Mouse (Mus musculus) kidney, embryonic 14.5 days (tissue): ENCODE results near the gene Limch1. TPM values are rescaled to one million over a fixed set of nuclear protein-coding genes. Genes with fewer than 3 reads are reported as not detected.
A peak's percentile ranks its signal among the peaks of the same experiment; 100 is the strongest.

ENCODE experiments used
- ATAC-seq: fragments of 200-750 bp; cut with Nextera tagmentation; 2 replicates; pipeline ENCODE4 v1.8.0; 2017; ENCODE audit warnings: moderate number of reproducible peaks, mild to moderate bottlenecking, moderate TSS enrichment, moderate library complexity; ENCODE audit not compliant: low FRiP score, low TSS enrichment
- H3K27ac ChIP-seq: fragments of 300-500 bp; sonication (generic); 2 replicates; pipeline ENCODE4 v1.5.1; 2014; ENCODE audit warnings: low read depth, mild to moderate bottlenecking, low read length, moderate library complexity, mixed read lengths
- H3K27me3 ChIP-seq: fragments of 300-500 bp; sonication (generic); 2 replicates; pipeline ENCODE4 v1.6.1; 2014; ENCODE audit warnings: mild to moderate bottlenecking, low read length; ENCODE audit not compliant: control insufficient read depth, insufficient read depth
- H3K36me3 ChIP-seq: fragments of 300-500 bp; sonication (generic); 2 replicates; pipeline ENCODE4 v1.6.1; 2014; ENCODE audit warnings: low read length, mixed read lengths; ENCODE audit not compliant: control insufficient read depth, insufficient read depth
- H3K4me1 ChIP-seq: fragments of 300-500 bp; sonication (generic); 2 replicates; pipeline ENCODE4 v1.6.1; 2014; ENCODE audit warnings: low read length, mixed read lengths; ENCODE audit not compliant: control insufficient read depth, insufficient read depth
- H3K4me2 ChIP-seq: fragments of 300-500 bp; sonication (generic); replicated peaks from 2 replicates; pipeline ENCODE4 v1.6.1; 2014; ENCODE audit warnings: low read depth, mild to moderate bottlenecking, low read length
- H3K4me3 ChIP-seq: fragments of 300-500 bp; sonication (generic); 2 replicates; pipeline ENCODE4 v1.5.1; 2014; ENCODE audit warnings: mild to moderate bottlenecking, low read length
- H3K9ac ChIP-seq: fragments of 300-500 bp; sonication (generic); 2 replicates; pipeline ENCODE4 v1.6.1; 2014; ENCODE audit warnings: low read depth, mild to moderate bottlenecking, low read length, moderate library complexity
- H3K9me3 ChIP-seq: fragments of 300-500 bp; sonication (generic); 2 replicates; pipeline ENCODE4 v1.6.1; 2016; ENCODE audit warnings: low read length; ENCODE audit not compliant: control insufficient read depth
- WGBS: fragments of 180-500 bp; shearing (Covaris S2); extraction: QIAGEN DNeasy Blood & Tissue Kit; methylation state at CpG from one replicate; pipeline ENCODE4 v1.1.7; 2014; 5-methylcytosine and 5-hydroxymethylcytosine counted together
- polyA plus RNA-seq: library from polyadenylated mRNA; unstranded; fragments of >200 nt; fragmentation: Nextera tagmentation; extraction: Ambion mirVana; gene quantifications from 2 replicates; pipeline ENCODE4 v1.2.1, GENCODE M21; 2014

The Limch1 gene
- polyA plus RNA-seq, 1 experiment from 2014 or later: 48.9 TPM

DNA sequence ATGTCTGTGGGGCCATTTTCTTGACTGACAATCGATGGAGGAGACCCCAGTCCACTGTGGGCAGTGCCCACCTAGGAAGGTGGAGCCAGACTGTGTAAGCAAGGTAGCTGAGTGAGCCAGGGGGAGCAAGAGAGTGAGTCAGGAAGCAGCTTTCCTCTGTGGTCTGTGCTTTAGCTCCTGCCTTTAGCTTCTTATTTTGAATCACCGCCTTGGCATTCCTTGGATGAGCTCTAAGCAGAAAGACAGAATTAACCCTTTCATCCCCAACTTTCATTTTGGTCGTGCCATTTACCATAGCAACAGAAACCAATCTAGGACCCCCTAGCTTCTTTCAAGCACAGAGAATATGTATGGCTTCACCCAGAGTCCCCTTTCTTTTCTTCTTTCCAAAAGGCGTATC lies 27.7 kb upstream of the Limch1 start:
- WGBS: 57% methylated on average over 4 of the region's 4 CpGs
- no peak for ATAC-seq

DNA sequence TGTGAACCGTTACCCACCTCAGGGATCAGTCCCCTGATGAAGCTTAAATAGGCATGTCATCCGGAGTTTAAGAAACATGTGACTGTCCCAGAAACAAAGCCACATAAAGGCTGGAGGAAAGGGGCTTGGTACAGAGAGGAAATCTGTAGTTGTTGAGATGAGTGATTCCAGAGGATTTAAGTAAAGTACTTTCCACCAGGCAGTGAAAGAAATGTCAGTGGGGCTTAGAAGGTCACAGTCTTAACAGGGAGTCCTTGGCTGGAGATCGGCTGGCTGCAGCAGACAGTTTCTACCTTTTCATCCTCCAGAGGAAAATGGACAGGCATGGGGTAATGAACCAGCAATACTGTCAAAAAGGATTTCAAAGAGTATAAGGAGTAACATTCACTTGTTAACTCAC lies 27.2 kb upstream of the Limch1 start:
- Histone ChIP-seq H3K27me3 (no peaks in the 10 kb centered on the region), H3K4me3 (no peak overlapping the region), H3K4me2 (no peak overlapping the region), H3K4me1 (no peaks in the 10 kb centered on the region), H3K27ac (no peak overlapping the region), H3K36me3 (no peaks in the 10 kb centered on the region), H3K9me3 (no peaks in the 10 kb centered on the region), H3K9ac (no peak overlapping the region)
- whole genome bisulfite sequencing: 61% methylated on average over 3 of the region's 3 CpGs
- no peak for ATAC-seq

More for the DNA sequence above, 27.7 kb upstream of the Limch1 start:
- H3K9me3 ChIP-seq: no peaks in the 10 kb centered on the region
- no peak overlapping the region for H3K4me2 ChIP-seq
- H3K4me1 ChIP-seq: no peaks in the 10 kb centered on the region
- H3K27ac ChIP-seq: no peak overlapping the region
- H3K4me3 ChIP-seq: no peak overlapping the region
- no peaks in the 10 kb centered on the region for H3K27me3 ChIP-seq
- H3K36me3 ChIP-seq: no peaks in the 10 kb centered on the region
- no peak overlapping the region for H3K9ac ChIP-seq

DNA sequence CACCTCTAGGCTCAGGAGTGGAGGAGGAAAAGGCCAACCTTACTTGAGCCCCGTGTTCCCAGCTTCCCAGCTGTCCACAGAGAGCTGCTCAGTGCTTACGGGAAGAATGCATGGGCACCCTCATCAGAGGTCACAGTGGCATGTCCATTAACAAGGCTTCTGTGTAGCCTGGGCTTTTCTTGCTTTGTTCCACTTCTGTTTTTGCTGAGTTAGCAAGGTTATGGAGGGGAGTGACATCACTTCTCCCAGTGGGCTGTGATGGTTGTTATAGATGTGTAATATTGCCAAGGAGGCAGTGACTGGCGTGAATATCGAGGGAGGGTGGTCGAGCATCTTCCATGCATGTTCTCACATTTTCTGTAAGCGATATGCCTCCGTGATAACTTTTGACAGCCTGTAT lies 26.7 kb upstream of the Limch1 start:
- no peak overlapping the region for H3K9ac ChIP-seq
- H3K9me3 ChIP-seq: no peaks in the 10 kb centered on the region
- 0 out of 2 replicates have a peak, but pooled peaks cover 1% of the 10 kb centered on the region for H3K4me1 ChIP-seq
- H3K27me3 ChIP-seq: no peaks in the 10 kb centered on the region
- no peaks in the 10 kb centered on the region for H3K36me3 ChIP-seq
- ATAC-seq: no peak
- H3K27ac ChIP-seq: no peak overlapping the region
- no peak overlapping the region for H3K4me2 ChIP-seq
- no peak overlapping the region for H3K4me3 ChIP-seq
- WGBS: 67% methylated on average over 7 of the region's 7 CpGs

DNA sequence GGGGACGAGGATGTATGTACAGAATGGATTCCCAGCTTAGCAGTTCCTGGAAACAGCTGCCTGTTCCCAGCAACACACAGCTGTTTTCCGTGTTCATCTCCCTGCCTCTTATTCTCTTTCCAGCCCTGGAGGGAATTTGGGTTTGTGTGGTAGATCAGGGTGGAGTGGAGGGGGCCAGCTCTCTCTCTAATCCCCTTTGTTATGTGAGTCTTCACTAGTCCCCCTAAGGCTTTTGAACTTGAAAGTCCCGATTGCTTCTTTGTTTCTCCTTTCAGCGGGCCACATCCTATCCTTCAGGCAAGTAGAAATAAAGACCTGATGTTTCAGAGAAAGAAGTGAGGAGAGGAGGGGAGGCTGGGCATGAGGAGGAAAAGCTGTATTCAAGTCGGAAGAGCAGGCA lies 24.7 kb upstream of the Limch1 start:
- Histone ChIP-seq H3K36me3 (no peaks in the 10 kb centered on the region), H3K4me1 (0 out of 2 replicates have a peak, but pooled peaks cover 3% of the 10 kb centered on the region), H3K9me3 (no peaks in the 10 kb centered on the region), H3K9ac (no peak overlapping the region), H3K4me3 (no peak overlapping the region), H3K27me3 (no peaks in the 10 kb centered on the region), H3K4me2 (no peak overlapping the region), H3K27ac (no peak overlapping the region)
- WGBS: 36% methylated on average over 5 of the region's 5 CpGs
- no peak for ATAC-seq

DNA sequence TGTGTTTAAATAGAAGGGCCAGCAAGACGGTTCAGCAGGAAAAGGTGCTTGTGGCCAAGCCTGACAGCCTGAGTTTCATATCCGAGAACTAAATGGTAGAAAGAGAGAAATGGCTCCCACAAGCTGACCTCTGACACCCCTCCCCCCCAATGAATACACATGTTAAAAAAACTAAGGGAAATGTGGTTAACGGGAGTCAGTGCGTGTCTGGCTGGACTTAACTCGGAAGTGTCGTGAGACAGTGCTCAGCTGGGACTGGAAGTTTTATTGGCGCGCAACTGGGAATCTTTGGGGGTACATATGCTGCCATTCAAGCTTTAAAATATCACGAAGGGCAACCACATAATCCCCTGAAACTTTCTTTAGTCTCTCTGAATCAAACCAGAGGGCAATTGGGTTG lies 23.0 kb upstream of the Limch1 start:
- Histone ChIP-seq H3K27me3 (no peaks in the 10 kb centered on the region), H3K4me1 (0 out of 2 replicates have a peak, but pooled peaks cover 3% of the 10 kb centered on the region), H3K4me2 (no peak overlapping the region), H3K27ac (0 out of 2 replicates have a peak overlapping the region, but pooled peaks have one; percentile 11), H3K4me3 (no peak overlapping the region), H3K9ac (no peak overlapping the region), H3K9me3 (no peaks in the 10 kb centered on the region), H3K36me3 (no peaks in the 10 kb centered on the region)
- no peak for ATAC-seq
- 62% methylated on average over 9 of the region's 9 CpGs for WGBS

DNA sequence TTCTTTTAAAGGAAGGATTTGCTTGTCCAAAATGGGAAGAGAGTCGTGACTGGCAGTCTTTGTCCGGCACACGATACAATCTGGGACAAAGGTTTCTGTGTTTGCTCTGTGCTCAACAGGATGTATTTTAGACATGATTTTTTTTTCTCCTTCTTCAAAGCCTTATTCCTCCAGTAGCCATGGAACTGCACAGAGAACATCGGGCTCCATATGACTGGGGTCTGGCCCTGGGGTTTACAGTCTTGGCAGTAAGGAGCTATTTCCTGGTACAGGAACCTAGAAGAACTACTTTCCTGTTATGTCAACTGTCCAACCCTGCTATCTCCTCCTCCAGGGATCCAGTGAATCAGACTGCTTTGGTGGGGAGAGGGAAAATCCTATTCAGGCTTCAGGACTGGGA lies 22.6 kb upstream of the Limch1 start:
- Histone ChIP-seq H3K4me3 (no peak overlapping the region), H3K9me3 (no peaks in the 10 kb centered on the region), H3K9ac (no peak overlapping the region), H3K36me3 (no peaks in the 10 kb centered on the region), H3K4me1 (0 out of 2 replicates have a peak, but pooled peaks cover 3% of the 10 kb centered on the region), H3K27me3 (no peaks in the 10 kb centered on the region), H3K27ac (0 out of 2 replicates have a peak overlapping the region, but pooled peaks have one; percentile 11), H3K4me2 (no peak overlapping the region)
- 63% methylated on average over 4 of the region's 4 CpGs for WGBS
- ATAC-seq: no peak

DNA sequence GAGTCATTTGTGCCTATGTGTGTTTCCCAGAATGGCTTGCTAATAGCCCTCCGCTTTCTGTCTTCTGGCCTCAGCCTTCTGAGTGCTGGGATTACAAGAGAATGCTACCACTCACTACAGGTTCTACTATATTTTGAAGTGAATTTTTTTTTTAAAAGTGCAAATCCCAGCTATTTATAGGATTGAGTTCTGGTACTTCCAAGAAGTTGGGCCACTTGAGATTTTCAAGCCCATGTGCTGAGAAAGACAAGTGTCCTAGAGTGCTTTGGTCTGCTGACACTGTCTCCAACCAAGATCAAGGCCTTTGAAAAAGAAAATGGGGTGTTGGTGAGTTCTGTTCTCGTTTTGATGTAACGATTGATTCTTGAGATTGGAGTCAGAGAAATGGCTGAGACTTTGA lies 22.0 kb upstream of the Limch1 start:
- Histone ChIP-seq H3K4me3 (no peak overlapping the region), H3K4me2 (no peak overlapping the region), H3K4me1 (0 out of 2 replicates have a peak, but pooled peaks cover 3% of the 10 kb centered on the region), H3K27me3 (no peaks in the 10 kb centered on the region), H3K9ac (no peak overlapping the region), H3K36me3 (no peaks in the 10 kb centered on the region), H3K27ac (no peak overlapping the region; the same call in 1 of the 2 replicates), H3K9me3 (no peaks in the 10 kb centered on the region)
- WGBS: 87% methylated on average over 3 of the region's 3 CpGs
- ATAC-seq: no peak

DNA sequence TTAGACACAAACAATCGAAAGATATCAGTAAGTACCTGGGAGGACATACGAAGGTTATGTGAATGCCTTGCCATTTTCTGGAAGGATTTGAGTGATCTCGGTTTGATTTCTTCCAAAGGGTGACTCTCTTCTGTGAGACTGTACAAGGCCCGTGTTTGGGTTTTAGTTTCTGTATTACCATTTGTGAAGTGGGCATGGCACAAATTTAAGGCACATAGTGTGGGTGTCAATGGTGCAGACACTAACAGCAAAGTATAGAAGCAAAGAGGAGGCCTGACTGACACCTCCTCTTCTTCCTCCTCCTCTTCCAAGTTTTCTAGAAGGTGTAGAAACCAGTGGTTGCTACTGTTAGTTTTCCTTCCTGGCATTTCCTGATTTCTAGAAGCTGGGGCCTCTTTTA lies 16.3 kb upstream of the Limch1 start:
- Histone ChIP-seq H3K27me3 (no peaks in the 10 kb centered on the region), H3K9ac (no peak overlapping the region), H3K4me3 (no peak overlapping the region), H3K4me2 (no peak overlapping the region), H3K27ac (no peak overlapping the region), H3K9me3 (no peaks in the 10 kb centered on the region), H3K4me1 (no peaks in the 10 kb centered on the region), H3K36me3 (no peaks in the 10 kb centered on the region)
- ATAC-seq: no peak
- WGBS: 93% methylated on average over 4 of the region's 4 CpGs

DNA sequence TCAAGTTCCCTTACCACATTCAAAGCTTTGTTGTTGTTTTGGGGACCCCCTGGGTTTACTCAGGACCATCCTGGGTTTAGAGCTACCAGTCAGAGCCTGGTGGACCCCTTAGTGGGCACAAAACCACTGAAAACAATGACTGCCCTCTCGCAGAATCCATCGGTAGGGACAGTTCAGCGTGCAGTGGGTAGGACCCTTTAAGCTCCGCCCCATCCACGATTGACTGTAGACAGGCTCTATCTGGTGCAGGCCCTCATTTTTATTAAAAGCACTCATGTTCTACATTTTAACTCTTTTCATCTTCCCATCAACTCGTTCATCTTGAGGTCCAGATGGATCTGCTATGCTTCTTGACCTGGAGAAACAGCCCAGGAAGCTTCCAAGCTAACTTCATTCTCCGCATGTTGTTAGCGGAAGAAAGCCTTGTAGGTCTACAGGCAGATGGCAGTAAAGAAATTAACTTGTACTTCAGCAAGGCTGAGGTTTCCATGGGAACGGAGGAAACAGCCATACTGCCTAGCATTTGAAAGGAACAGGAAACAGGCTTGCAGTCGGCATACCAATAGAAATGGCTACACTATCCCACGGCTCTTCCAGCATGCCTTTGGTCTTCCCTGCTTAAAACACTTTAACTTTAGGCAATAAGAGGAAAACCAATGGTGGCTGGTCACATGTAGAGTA lies 14.9 kb upstream of the Limch1 start:
- H3K27ac ChIP-seq: no peak overlapping the region
- H3K4me2 ChIP-seq: no peak overlapping the region
- 0 out of 2 replicates have a peak, but pooled peaks have one; percentile 71 for ATAC-seq
- no peak overlapping the region for H3K9ac ChIP-seq
- no peaks in the 10 kb centered on the region for H3K4me1 ChIP-seq
- H3K27me3 ChIP-seq: no peaks in the 10 kb centered on the region
- 35% methylated on average over 11 of the region's 11 CpGs for WGBS
- no peaks in the 10 kb centered on the region for H3K36me3 ChIP-seq
- H3K9me3 ChIP-seq: no peaks in the 10 kb centered on the region
- H3K4me3 ChIP-seq: no peak overlapping the region
